Mouse (Mus musculus): Measurements from ENCODE around the gene Ccdc183. TPM values are rescaled to one million over a fixed set of nuclear protein-coding genes. Genes with fewer than 3 reads are reported as not detected.
A peak's percentile ranks its signal among the peaks of the same experiment; 100 is the strongest.

Ccdc183 gene
- polyA plus RNA-seq, 1 experiment from 2014 or later, result 0.36 TPM

- peak overlapping the region; percentile 72 for H3K4me2 ChIP-seq (replicated peaks)
- H3K4me1 ChIP-seq, result peaks cover 65% of the 10 kb centered on the region
- 36% methylated on average over 6 of the region's 6 CpGs for WGBS
- no peak; the same call in 1 of the 2 replicates for ATAC-seq (ENCODE audit: low FRiP score, low read depth)
- peaks cover 45% of the 10 kb centered on the region for H3K27me3 ChIP-seq
- H3K9me3 ChIP-seq, result no peaks in the 10 kb centered on the region
- H3K9ac ChIP-seq, result no peak overlapping the region
- peaks cover 41% of the 10 kb centered on the region for H3K36me3 ChIP-seq
- H3K4me3 ChIP-seq, result no peak overlapping the region
- no peak overlapping the region for H3K27ac ChIP-seq
Measured at GRCm38 (mm10) chr2:25581901-25582301, 35.6 kb downstream of the Ccdc183 start.

- Histone ChIP-seq H3K4me3 (peak within 1 kb of the TSS; percentile 43), H3K9me3 (no peaks in the 10 kb centered on the region), H3K4me2 (replicated peaks) (peak within 1 kb of the TSS; percentile 72), H3K27me3 (peaks cover 50% of the 10 kb centered on the region), H3K36me3 (peaks cover 36% of the 10 kb centered on the region), H3K27ac (no peak within 1 kb of the TSS), H3K9ac (peak within 1 kb of the TSS; percentile 56), H3K4me1 (peaks cover 68% of the 10 kb centered on the region)
- 5% methylated on average over 19 of the region's 19 CpGs for WGBS
- ATAC-seq (ENCODE audit: low FRiP score, low read depth), result peak; percentile 67
Measured at GRCm38 (mm10) chr2:25581294-25581864, 36.1 kb downstream of the Ccdc183 start, which contains the start of gene Ajm1. Gene Ajm1, minus strand, starts transcription at chr2:25581757.

- 0 out of 2 replicates have a peak overlapping the region, but pooled peaks have one; percentile 56 for H3K9ac ChIP-seq
- H3K36me3 ChIP-seq, result peaks cover 29% of the 10 kb centered on the region
- H3K4me3 ChIP-seq, result peak overlapping the region; percentile 43
- no peak overlapping the region for H3K27ac ChIP-seq
- 46% methylated on average over 6 of the region's 6 CpGs for WGBS
- peaks cover 76% of the 10 kb centered on the region for H3K4me1 ChIP-seq
- peak overlapping the region; percentile 72 for H3K4me2 ChIP-seq (replicated peaks)
- no peak for ATAC-seq (ENCODE audit: low FRiP score, low read depth)
- peaks cover 56% of the 10 kb centered on the region for H3K27me3 ChIP-seq
- H3K9me3 ChIP-seq, result no peaks in the 10 kb centered on the region
Measured at GRCm38 (mm10) chr2:25580621-25581101, 36.8 kb downstream of the Ccdc183 start.

GRCm38 (mm10) chr2:25579737-25580460 lies 37.6 kb downstream of the Ccdc183 start:
- Histone ChIP-seq H3K36me3 (peaks cover 22% of the 10 kb centered on the region), H3K4me1 (peaks cover 80% of the 10 kb centered on the region), H3K4me3 (peak overlapping the region; percentile 35), H3K27me3 (peaks cover 56% of the 10 kb centered on the region), H3K9me3 (no peaks in the 10 kb centered on the region), H3K9ac (peak overlapping the region; percentile 31; the same call in 1 of the 2 replicates), H3K4me2 (replicated peaks) (peak overlapping the region; percentile 58), H3K27ac (no peak overlapping the region)
- 6% methylated on average over 27 of the region's 27 CpGs for WGBS
- no peak for ATAC-seq (ENCODE audit: low FRiP score, low read depth)

GRCm38 (mm10) chr2:25578796-25579736 lies 38.4 kb downstream of the Ccdc183 start:
- H3K27me3 ChIP-seq, result peaks cover 56% of the 10 kb centered on the region
- H3K4me3 ChIP-seq, result peak overlapping the region; percentile 35
- peaks cover 13% of the 10 kb centered on the region for H3K36me3 ChIP-seq
- H3K4me2 ChIP-seq (replicated peaks), result peak overlapping the region; percentile 58
- no peak overlapping the region for H3K27ac ChIP-seq
- H3K4me1 ChIP-seq, result peaks cover 82% of the 10 kb centered on the region
- H3K9ac ChIP-seq, result peak overlapping the region; percentile 31; the same call in 1 of the 2 replicates
- 4% methylated on average over 77 of the region's 77 CpGs for WGBS
- no peaks in the 10 kb centered on the region for H3K9me3 ChIP-seq
- no peak for ATAC-seq (ENCODE audit: low FRiP score, low read depth)

- 4% methylated on average over 75 of the region's 75 CpGs for WGBS
- H3K4me3 ChIP-seq, result peak overlapping the region; percentile 35
- H3K4me1 ChIP-seq, result peaks cover 85% of the 10 kb centered on the region
- no peaks in the 10 kb centered on the region for H3K9me3 ChIP-seq
- H3K4me2 ChIP-seq (replicated peaks), result peak overlapping the region; percentile 58
- H3K9ac ChIP-seq, result peak overlapping the region; percentile 45
- no peak overlapping the region for H3K27ac ChIP-seq
- H3K36me3 ChIP-seq, result peaks cover 6% of the 10 kb centered on the region
- peaks cover 56% of the 10 kb centered on the region for H3K27me3 ChIP-seq
- no peak for ATAC-seq (ENCODE audit: low FRiP score, low read depth)
Measured at GRCm38 (mm10) chr2:25577951-25578795, 39.3 kb downstream of the Ccdc183 start.

GRCm38 (mm10) chr2:25576965-25577891 lies 40.2 kb downstream of the Ccdc183 start:
- no peaks in the 10 kb centered on the region for H3K9me3 ChIP-seq
- H3K4me3 ChIP-seq, result peak overlapping the region; percentile 35
- no peak for ATAC-seq (ENCODE audit: low FRiP score, low read depth)
- H3K36me3 ChIP-seq, result peaks cover 11% of the 10 kb centered on the region
- peaks cover 56% of the 10 kb centered on the region for H3K27me3 ChIP-seq
- peak overlapping the region; percentile 45; the same call in 1 of the 2 replicates for H3K9ac ChIP-seq
- 12% methylated on average over 92 of the region's 92 CpGs for WGBS
- H3K4me1 ChIP-seq, result peaks cover 81% of the 10 kb centered on the region
- H3K4me2 ChIP-seq (replicated peaks), result peak overlapping the region; percentile 58
- no peak overlapping the region for H3K27ac ChIP-seq

- Histone ChIP-seq H3K27me3 (peaks cover 55% of the 10 kb centered on the region), H3K9me3 (no peaks in the 10 kb centered on the region), H3K4me2 (replicated peaks) (peak overlapping the region; percentile 97), H3K4me1 (peaks cover 73% of the 10 kb centered on the region), H3K36me3 (peaks cover 20% of the 10 kb centered on the region), H3K9ac (peak overlapping the region; percentile 71), H3K4me3 (no peak overlapping the region; the same call in 1 of the 2 replicates), H3K27ac (0 out of 2 replicates have a peak overlapping the region, but pooled peaks have one; percentile 91)
- WGBS, result 80% methylated on average over 16 of the region's 16 CpGs
- no peak for ATAC-seq (ENCODE audit: low FRiP score, low read depth)
Measured at GRCm38 (mm10) chr2:25576028-25576850, 41.2 kb downstream of the Ccdc183 start.

- Histone ChIP-seq H3K4me2 (replicated peaks) (peak overlapping the region; percentile 97), H3K27ac (peak overlapping the region; percentile 91), H3K9me3 (no peaks in the 10 kb centered on the region), H3K36me3 (peaks cover 28% of the 10 kb centered on the region), H3K4me3 (peak overlapping the region; percentile 67), H3K27me3 (peaks cover 48% of the 10 kb centered on the region), H3K4me1 (peaks cover 66% of the 10 kb centered on the region), H3K9ac (peak overlapping the region; percentile 71)
- 12% methylated on average over 21 of the region's 21 CpGs for WGBS
- no peak for ATAC-seq (ENCODE audit: low FRiP score, low read depth)
Measured at GRCm38 (mm10) chr2:25575432-25576027, 41.9 kb downstream of the Ccdc183 start.

Data from limb, embryonic 13.5 days (tissue).